Mouse (Mus musculus): ENCODE measurements at regions not wholly inside any gene's neighbourhood (a gene's known extent, or its start where the extent isn't known, plus 50 kb on each side); places are given as distances from the start of the nearest gene placed in this dataset.
A peak's percentile ranks its signal among the peaks of the same experiment; 100 is the strongest.

- intact Hi-C loops (cut with DNase I): no loop called here
- DNase-seq: peak in 1 of 2 experiments; percentile 14
These were observed 86.1 kb downstream of the Abhd5 start for GRCm38 (mm10) chr9:122437464-122437863.

DNA sequence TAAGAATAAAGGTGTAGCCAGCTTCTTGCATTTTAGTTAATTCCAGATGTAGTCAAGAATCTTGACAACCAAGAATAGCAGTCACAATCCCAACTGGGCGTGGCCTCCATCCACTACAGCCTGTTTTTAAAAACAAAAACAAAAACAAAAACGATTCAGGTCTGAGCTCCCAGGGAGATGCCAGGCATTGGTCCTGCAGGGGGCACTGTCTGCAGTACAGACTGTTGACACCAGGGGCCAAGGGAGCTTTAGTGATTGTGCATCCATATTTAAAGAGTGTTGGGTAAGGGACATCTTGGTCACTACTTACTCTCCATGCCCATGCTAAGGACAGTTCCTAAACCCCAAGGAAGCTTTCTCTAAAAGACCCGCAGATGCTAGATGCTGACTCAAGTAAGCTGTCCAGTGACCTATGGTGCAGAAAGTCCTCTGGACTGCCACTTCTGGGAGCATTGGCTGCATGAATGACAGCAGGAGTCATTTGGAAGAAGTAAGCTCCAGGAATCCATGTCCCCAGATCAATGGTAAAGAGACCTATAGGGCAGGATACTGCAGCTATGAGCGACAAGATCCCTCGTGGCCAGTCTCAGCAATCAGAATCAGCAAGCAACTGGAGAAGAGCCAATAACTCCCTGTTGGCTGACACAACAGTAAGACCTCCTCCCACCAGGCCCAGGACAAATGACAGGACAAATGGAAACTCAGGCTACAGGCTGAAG, 95.1 kb downstream of the Abhd5 start:
- intact Hi-C loops (cut with DNase I): no loop called here
- no peak for DNase-seq

- DNase-seq: no peak
- intact Hi-C loops (cut with DNase I): no loop called here
These were observed 96.2 kb downstream of the Abhd5 start for GRCm38 (mm10) chr9:122447568-122447967.

- intact Hi-C loops (cut with DNase I): no loop called here
- DNase-seq: no peak
These were observed 96.9 kb downstream of the Abhd5 start for GRCm38 (mm10) chr9:122448342-122448741.

DNA sequence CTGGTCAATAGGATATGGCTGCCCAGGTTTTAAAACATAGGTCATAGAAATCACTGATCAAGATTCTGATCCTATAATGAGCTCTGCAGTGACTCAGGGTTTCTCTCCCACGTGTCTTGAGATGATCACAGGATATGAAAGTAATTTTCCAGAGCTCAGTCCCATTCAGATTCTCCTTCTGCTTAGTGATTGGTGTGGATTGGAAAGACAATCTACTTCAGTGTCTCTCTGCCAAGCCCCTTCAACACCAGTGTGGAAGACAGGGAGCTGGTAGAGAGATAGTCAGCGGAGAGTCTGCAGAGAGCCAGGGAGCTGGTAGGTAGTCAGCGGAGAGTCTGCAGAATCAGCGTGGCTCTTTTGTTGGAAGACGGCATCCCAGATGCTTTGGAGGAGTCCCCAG, 99.1 kb downstream of the Abhd5 start:
- intact Hi-C loops (cut with DNase I): no loop called here
- no peak for DNase-seq

- intact Hi-C loops (cut with DNase I): no loop called here
- DNase-seq: no peak
These were observed 103.9 kb downstream of the Abhd5 start for GRCm38 (mm10) chr9:122455301-122455700.

GRCm38 (mm10) chr9:122455779-122456178, 104.4 kb downstream of the Abhd5 start:
- no peak for DNase-seq
- intact Hi-C loops (cut with DNase I): no loop called here

DNA sequence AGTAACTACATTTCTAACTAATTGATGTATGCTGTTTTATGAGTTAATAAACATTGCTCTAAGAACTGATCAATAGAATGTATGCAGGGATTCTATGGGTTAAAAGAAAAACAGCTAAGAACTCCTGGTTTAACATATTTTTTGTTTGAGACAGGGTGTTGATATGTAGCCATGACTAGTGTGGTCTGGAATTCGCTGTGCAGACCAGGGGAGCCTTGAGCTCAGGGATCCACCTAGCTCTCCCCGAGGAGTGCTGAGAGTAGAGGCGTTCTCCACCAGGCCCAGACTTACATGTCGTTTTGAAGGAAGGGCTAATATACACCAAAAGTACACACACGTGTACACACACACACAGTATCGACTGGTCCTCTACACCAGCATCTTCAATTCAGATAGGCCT, 108.1 kb downstream of the Abhd5 start:
- intact Hi-C loops (cut with DNase I): no loop called here
- no peak for DNase-seq

DNA sequence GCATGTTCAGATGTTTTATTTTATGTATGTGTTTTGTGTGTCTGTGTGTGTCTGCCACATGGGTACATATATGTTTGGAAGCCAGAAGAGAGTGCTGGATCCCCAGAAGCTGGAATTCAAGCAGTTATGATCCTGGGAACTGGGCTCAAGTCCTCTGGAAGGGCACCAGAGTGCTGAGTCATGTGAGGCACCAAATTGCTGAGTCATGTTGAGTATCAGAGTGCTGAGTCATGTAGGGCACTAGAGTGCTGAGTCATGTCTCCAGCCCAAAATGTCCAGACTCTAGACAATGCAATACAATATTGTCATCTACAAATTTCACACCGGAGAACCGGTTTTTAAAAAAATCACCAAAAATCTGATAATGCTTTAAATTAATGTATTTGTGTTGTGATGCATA, 120.1 kb downstream of the Abhd5 start:
- DNase-seq: no peak
- intact Hi-C loops (cut with DNase I): no loop called here

DNA sequence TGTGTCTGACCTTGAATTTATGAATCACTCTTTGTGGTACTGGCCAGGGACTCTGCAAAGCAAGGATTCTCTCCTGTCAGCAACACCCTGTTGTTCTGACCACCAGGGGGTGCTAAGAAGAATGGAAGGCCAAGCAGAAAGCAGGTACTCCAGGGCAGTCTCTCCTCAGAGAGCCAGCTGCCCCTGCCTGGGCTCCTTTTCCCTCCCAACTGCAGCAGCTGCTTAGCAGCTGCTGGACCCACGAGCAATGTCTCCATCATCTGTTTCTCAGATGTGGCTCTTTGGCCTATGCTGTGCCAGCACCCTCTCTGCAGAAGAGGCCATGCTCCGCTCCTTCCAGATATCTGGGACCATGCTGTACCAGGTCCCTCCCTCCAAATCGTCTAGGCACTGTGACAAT, 124.9 kb downstream of the Abhd5 start:
- intact Hi-C loops (cut with DNase I): loop anchor here (5.0 kb wide), 1 partner anchor 251 kb away; no protein-coding TSS in a partner anchor
- peak; percentile 6 to 57 for DNase-seq

DNA sequence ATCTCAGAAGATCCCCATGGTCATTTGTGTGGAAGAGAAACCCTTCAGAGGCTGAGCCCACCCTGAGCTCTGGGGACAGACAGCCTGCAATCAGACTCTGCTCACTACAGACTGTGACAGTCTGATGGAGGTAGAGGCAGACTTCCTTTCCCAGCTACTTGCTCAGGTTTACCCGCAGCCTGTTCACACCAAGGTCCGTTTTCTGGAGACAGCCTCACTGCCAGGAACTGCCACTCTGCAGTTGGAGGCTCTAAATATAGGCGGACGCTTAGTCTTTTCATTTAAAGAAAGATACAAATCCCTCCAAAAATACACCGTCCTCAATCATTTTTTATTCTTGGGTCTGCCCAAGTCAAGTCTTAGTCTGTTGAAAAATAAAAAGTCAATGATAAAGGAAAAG, 135.6 kb downstream of the Abhd5 start:
- intact Hi-C loops (cut with DNase I): no loop called here
- DNase-seq: no peak

DNA sequence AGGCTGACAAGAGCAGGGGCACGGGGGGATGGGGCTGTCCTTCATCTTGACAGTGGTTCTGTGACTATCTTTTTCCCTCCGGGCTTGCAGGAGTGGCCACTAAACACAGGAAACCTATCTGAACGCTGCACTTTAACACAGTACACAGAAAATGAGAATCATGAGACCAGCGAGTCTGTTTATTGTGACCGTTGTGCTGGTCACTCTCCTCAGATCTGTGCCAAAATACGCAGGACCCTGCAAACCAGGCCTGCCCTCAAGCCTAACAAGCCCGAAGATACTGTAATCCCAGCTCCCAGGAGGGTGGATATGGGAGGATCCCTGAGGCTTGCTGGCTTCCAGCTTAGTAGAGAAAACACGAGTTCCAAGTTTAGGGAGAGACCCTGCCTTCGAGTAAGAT, 143.3 kb downstream of the Abhd5 start:
- DNase-seq: no peak
- intact Hi-C loops (cut with DNase I): no loop called here

- peak in 1 of 2 experiments; percentile 11 for DNase-seq
- intact Hi-C loops (cut with DNase I): no loop called here
These were observed 145.1 kb downstream of the Abhd5 start for GRCm38 (mm10) chr9:122496482-122496985.

DNA sequence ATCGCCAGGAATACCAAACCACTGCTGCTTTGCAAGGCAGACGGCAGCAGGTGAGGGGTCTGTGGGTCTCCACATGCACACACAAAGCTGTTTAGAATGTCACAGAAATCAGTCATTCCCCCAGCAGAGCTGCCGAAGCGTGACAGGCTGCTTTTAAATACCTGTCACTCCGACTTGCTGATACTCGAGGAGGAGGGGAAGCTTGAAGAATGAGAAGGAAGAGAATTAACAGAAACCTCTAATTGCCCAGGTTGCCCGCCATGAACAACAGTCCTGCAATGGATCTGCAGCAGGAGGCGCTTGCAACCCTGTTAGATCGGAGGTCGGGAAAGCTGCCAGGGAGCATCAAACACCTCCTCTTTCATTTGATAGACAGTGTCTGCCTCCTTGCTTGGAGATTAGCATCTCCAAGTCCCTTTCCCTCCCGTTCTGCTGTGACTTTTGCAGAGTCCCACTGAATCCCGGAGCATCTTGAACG, 150.5 kb downstream of the Abhd5 start:
- no peak for DNase-seq
- intact Hi-C loops (cut with DNase I): no loop called here

GRCm38 (mm10) chr9:122521569-122521968, 170.2 kb downstream of the Abhd5 start:
- DNase-seq: peak in 1 of 2 experiments; percentile 4
- intact Hi-C loops (cut with DNase I): no loop called here

GRCm38 (mm10) chr9:122525621-122526055, 174.2 kb downstream of the Abhd5 start:
- no peak for DNase-seq

GRCm38 (mm10) chr9:122528267-122528666, 176.9 kb downstream of the Abhd5 start:
- intact Hi-C loops (cut with DNase I): no loop called here
- DNase-seq: no peak

More at GRCm38 (mm10) chr9:122525621-122526055, 174.2 kb downstream of the Abhd5 start:
- intact Hi-C loops (cut with DNase I): no loop called here

GRCm38 (mm10) chr9:122529721-122530120, 178.3 kb downstream of the Abhd5 start:
- intact Hi-C loops (cut with DNase I): no loop called here
- DNase-seq: no peak

- intact Hi-C loops (cut with DNase I): no loop called here
- DNase-seq: no peak
These were observed 180.4 kb downstream of the Abhd5 start for GRCm38 (mm10) chr9:122531806-122532205.

- intact Hi-C loops (cut with DNase I): no loop called here
- no peak for DNase-seq
These were observed 182.9 kb downstream of the Abhd5 start for GRCm38 (mm10) chr9:122534121-122534814.

DNA sequence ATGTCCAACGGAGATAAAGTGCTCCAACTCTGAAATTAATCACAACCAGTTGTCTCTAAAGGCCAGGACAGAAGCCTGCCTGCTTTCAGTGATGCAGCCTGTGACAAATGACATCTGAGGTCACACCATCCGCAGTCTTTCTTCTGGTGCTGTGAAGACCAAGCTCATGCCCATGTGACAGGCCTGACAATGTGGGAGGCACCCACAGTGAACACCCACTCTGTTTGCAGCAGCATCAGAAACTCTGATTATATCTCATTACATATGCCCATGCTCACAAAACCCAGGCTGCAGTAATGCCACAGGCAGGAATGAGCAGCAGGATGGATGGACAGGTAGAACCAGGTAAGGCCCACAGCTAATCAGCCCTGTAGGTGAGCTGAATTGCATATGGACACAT, 183.6 kb downstream of the Abhd5 start:
- intact Hi-C loops (cut with DNase I): no loop called here
- DNase-seq: no peak

DNA sequence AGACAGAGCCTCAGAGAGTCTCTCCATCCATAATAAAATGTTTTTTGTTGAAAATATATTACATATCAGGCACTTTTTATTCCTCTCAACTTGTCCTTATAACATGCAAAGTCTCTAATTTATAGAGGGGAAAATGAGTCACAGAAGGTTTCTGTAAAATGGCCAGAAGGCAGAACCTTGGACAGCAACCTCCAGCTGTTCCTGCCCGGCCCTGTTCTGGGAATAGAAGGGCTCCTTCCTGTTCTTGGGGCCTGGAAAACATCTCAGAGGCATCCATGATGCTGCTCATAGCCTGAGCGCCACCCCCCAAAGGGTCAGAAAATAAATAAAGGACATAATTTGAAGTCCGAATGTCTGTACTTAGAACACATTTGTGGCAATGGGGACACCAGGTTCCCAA, 188.7 kb downstream of the Abhd5 start:
- intact Hi-C loops (cut with DNase I): no loop called here
- DNase-seq: peak in 1 of 2 experiments; percentile 3
